Mouse (Mus musculus) liver, embryonic 14.5 days (tissue): ENCODE measurements around the gene Zfp512b. TPM values are rescaled to one million over a fixed set of nuclear protein-coding genes. Genes with fewer than 3 reads are reported as not detected.

Experiments
- ATAC-seq: fragments of 200-750 bp; cut with Nextera tagmentation; 2 replicates; pipeline ENCODE4 v1.8.0; 2017; ENCODE audit warnings: moderate number of reproducible peaks, mild to moderate bottlenecking, moderate library complexity; ENCODE audit not compliant: insufficient read depth
- DNase-seq, 3 experiments: peaks; one replicate each; pipeline ENCODE4 v3.0.0-alpha.2; 2012 to 2013; ENCODE audit warnings: low read depth in 3 of 3, low spot score in 3 of 3
- H3K27ac ChIP-seq: fragments of 300-500 bp; sonication (generic); 2 replicates; pipeline ENCODE4 v1.5.1; 2014; ENCODE audit warnings: moderate library complexity, mild to moderate bottlenecking, control low read depth, inconsistent platforms
- H3K27me3 ChIP-seq: fragments of 300-500 bp; sonication (generic); 2 replicates; pipeline ENCODE4 v1.6.1; 2014; ENCODE audit warnings: mild to moderate bottlenecking, low read length, moderate library complexity; ENCODE audit not compliant: control insufficient read depth, insufficient read depth
- H3K36me3 ChIP-seq: fragments of 300-500 bp; sonication (generic); replicated peaks from 2 replicates; pipeline ENCODE4 v1.6.1; 2014; ENCODE audit warnings: low read depth; ENCODE audit not compliant: control insufficient read depth, insufficient read depth
- H3K4me1 ChIP-seq, 2 experiments: fragments of 200-500 bp in 1 of 2; fragments of 300-500 bp in 1 of 2; sonication (generic) in 1 of 2; replicated peaks; 2 replicates each; pipeline ENCODE4 v1.6.1; 2012 to 2014; ENCODE audit warnings: antibody characterized with exemption in 1 of 2, inconsistent platforms in 1 of 2, low read length in 1 of 2; ENCODE audit not compliant: control insufficient read depth in 2 of 2, insufficient read depth in 2 of 2
- H3K4me2 ChIP-seq: fragments of 300-500 bp; sonication (generic); 2 replicates; pipeline ENCODE4 v1.6.1; 2014; ENCODE audit warnings: low read depth, mild to moderate bottlenecking, control low read depth, moderate library complexity
- H3K4me3 ChIP-seq, 2 experiments: fragments of 200-500 bp in 1 of 2; fragments of 300-500 bp in 1 of 2; sonication (generic) in 1 of 2; 2 replicates each; pipeline ENCODE4 v1.5.1; 2012 to 2014; ENCODE audit warnings: low read depth in 2 of 2, low read length in 2 of 2, mild to moderate bottlenecking in 2 of 2, control low read depth in 1 of 2, inconsistent platforms in 1 of 2, moderate library complexity in 1 of 2; ENCODE audit not compliant: insufficient read depth in 1 of 2
- H3K9ac ChIP-seq: fragments of 300-500 bp; sonication (generic); replicated peaks from 2 replicates; pipeline ENCODE4 v1.6.1; 2014; ENCODE audit warnings: mild to moderate bottlenecking, control low read depth, moderate library complexity
- H3K9me3 ChIP-seq: fragments of 300-500 bp; sonication (generic); 2 replicates; pipeline ENCODE4 v1.6.1; 2016; ENCODE audit warnings: low read length, mixed read lengths; ENCODE audit not compliant: control insufficient read depth
- CTCF ChIP-seq: IDR thresholded peaks from 2 replicates; pipeline ENCODE4 v1.5.1; 2016; ENCODE audit warnings: antibody characterized with exemption, low read depth, control low read depth
- EP300 ChIP-seq: IDR thresholded peaks from 2 replicates; pipeline ENCODE4 v1.6.1; 2016; ENCODE audit warnings: antibody characterized with exemption, low read depth
- WGBS: fragments of 180-500 bp; shearing (Covaris S2); extraction: QIAGEN DNeasy Blood & Tissue Kit; methylation state at CpG from one replicate; pipeline ENCODE4 v1.1.7; 2014; ENCODE audit not compliant: insufficient replicate concordance; 5-methylcytosine and 5-hydroxymethylcytosine counted together
- polyA plus RNA-seq, 2 experiments: library from polyadenylated mRNA; depleted of rRNA in 1 of 2; stranded (reverse) in 1 of 2; unstranded in 1 of 2; fragments of >200 nt; fragmentation: Nextera tagmentation in 1 of 2; extraction: Ambion mirVana in 1 of 2; gene quantifications; 2 replicates each; pipeline versions ENCODE4 v1.2.1 to v1.2.3; 2012 to 2014

The Zfp512b gene
- polyA plus RNA-seq, 2 experiments = 4.4 to 9.5 TPM

DNA sequence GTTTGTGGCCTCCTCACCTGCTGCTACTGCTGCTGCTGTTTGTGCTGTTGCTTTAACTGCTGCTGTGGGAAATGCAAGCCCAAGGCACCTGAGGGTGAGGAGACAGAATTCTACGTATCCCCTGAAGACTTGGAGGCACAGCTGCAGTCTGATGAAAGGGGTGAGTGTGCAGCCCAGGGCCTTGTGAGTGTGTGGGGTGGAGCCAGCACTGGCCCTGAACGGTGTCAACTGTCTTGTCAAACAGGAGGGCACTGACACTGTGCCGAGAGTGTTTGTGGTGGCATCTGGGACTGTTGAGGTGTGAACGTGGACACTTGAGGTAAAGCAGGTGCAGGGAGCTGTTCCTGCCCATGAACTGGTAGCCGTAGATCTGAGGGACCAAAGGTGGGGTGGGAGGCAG, 43.9 kb downstream of the Zfp512b start:
- H3K36me3 ChIP-seq = peaks cover 56% of the 10 kb centered on the region

DNA sequence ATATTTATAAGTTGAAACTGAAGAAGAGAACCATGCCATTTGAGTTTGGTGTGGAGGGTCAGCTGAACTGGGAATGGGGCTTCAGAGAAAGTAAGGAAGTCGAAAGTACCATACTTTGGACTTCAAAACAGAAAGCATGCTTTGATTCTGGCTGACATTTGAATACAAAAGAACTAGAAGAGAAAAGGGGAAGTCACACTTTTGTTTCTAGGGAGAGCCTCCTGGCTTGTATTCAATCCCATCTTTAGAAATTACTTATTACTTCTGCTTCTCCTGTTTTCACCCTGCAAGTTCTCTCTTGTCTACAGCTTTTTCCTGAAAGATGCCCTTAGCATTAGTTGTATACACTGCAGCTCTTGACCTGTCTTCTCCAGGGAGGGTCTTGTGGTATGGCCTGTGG, 44.4 kb downstream of the Zfp512b start:
- 56% methylated on average over 1 of the region's 1 CpGs for WGBS
- H3K9me3 ChIP-seq = no peaks in the 10 kb centered on the region
- ATAC-seq (no peak), DNase-seq (no peak)
- no peak overlapping the region for H3K27ac ChIP-seq
- H3K4me2 ChIP-seq = no peak overlapping the region
- H3K9ac ChIP-seq = no peak overlapping the region
- TF ChIP-seq EP300 (no peak), CTCF (no peak)
- no peak overlapping the region for H3K4me3 ChIP-seq
- no peaks in the 10 kb centered on the region for H3K27me3 ChIP-seq
- peaks cover 15 to 19% of the 10 kb centered on the region in 2 experiments for H3K4me1 ChIP-seq
- H3K36me3 ChIP-seq = peaks cover 56% of the 10 kb centered on the region

More for the DNA sequence above, 43.9 kb downstream of the Zfp512b start:
- DNase-seq (no peak), ATAC-seq (no peak)
- 83% methylated on average over 5 of the region's 5 CpGs for WGBS
- Histone ChIP-seq H3K9ac (no peak overlapping the region), H3K9me3 (no peaks in the 10 kb centered on the region), H3K4me1 (peaks cover 15 to 19% of the 10 kb centered on the region in 2 experiments), H3K27me3 (no peaks in the 10 kb centered on the region), H3K4me3 (no peak overlapping the region), H3K4me2 (no peak overlapping the region), H3K27ac (no peak overlapping the region)
- no peak for TF ChIP-seq EP300
- TF ChIP-seq CTCF = no peak

DNA sequence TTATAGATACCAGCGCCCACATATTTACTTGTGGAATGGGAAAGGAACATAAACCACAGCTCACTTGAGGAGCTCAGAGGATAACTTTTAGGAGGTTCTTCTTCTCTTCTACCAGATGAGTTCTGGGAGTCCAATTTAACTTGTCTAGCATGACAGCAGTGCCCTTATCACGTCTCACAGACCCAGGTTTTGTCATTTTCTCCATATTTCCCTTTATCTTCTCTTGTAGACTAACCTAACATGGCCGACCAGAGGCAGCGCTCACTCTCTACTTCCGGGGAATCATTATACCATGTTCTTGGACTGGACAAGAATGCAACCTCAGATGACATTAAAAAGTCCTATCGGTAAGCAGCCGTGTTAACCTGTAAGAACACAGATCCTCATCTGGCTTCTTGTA, 46.5 kb downstream of the Zfp512b start:
- Histone ChIP-seq H3K9me3 (no peaks in the 10 kb centered on the region), H3K36me3 (peaks cover 44% of the 10 kb centered on the region), H3K27me3 (no peaks in the 10 kb centered on the region), H3K4me1 (peaks cover 15 to 19% of the 10 kb centered on the region in 2 experiments), H3K4me2 (peak overlapping the region; percentile 47), H3K4me3 (no peak overlapping the region), H3K9ac (peak overlapping the region; percentile 18; the same call in 1 of the 2 replicates), H3K27ac (peak overlapping the region; percentile 71)
- DNase-seq (peak; percentile 47 to 51 (median 49)), ATAC-seq (peak; percentile 72; the same call in 1 of the 2 replicates)
- 33% methylated on average over 7 of the region's 7 CpGs for WGBS
- TF ChIP-seq EP300 (peak; percentile 48), CTCF (no peak)

DNA sequence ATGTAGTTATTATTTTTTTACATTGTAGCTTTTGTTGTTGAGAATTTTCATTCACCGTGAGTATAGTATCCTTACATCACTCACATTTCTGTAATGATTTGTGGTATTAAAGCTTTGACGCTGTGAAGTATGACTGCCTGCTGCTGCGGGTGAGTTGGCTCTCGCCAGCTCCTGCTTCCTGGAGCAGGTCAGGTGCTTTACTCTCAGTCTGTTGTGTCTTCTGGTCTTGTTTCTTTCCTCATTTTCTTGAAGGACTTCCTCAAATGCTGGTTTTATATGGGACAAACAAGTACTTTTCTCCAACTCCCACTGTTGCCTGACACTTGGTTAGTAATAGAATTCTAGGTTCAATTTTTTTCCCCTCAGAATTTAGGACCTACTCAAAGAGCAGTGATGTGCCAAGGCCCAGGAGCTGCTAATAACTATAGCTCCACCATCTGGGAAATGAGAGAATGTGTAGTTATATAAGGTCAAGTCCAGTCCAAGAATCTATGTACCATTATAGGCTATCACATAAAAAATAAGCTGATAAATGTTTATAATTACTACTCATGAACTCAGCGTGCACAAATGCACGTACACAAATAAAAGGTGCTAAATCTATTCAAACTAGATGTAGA, 50.7 kb downstream of the Zfp512b start:
- no peak overlapping the region for H3K4me2 ChIP-seq
- H3K4me1 ChIP-seq = peaks cover 19 to 21% of the 10 kb centered on the region in 2 experiments
- H3K36me3 ChIP-seq = peaks cover 7% of the 10 kb centered on the region
- H3K4me3 ChIP-seq = no peak overlapping the region
- no peak for TF ChIP-seq CTCF
- TF ChIP-seq EP300 = no peak
- no peaks in the 10 kb centered on the region for H3K27me3 ChIP-seq
- H3K27ac ChIP-seq = no peak overlapping the region
- H3K9me3 ChIP-seq = no peaks in the 10 kb centered on the region
- WGBS = 79% methylated on average over 6 of the region's 6 CpGs
- ATAC-seq (no peak), DNase-seq (no peak)
- H3K9ac ChIP-seq = no peak overlapping the region

DNA sequence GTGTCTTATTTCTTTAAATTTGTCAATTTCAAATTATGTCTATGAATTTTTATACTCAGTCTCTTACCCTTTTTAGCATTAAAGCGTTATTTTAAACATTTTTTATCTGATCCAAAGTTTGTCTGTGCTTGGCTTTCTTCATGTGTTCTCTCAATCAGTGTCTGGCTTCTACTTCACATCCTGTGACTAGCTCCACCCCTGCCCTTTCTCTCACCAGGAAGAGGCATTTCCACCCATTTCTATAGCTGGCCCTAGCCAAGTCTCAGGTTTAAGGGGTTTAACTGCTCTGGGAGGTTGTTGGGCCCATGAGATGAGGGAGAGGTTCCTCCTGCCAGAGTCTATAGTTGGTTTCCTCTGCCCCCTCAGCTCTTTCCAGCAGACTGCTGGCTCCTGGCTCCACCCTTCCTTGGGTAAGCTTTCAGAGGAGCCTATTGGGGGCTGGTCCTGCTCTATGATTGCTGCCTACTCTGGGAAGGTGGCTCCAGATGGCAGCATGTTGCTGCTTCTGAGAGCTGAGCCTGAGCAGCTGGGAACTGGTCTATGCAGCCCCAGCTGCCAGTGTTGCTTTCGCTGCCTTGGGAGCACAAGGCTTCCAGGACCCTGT, 55.1 kb downstream of the Zfp512b start:
- H3K36me3 ChIP-seq = peaks cover 3% of the 10 kb centered on the region
- TF ChIP-seq EP300 = no peak
- no peak for TF ChIP-seq CTCF
- peak overlapping the region; percentile 7; the same call in 1 of the 2 replicates for H3K27ac ChIP-seq
- H3K27me3 ChIP-seq = no peaks in the 10 kb centered on the region
- DNase-seq (no peak), ATAC-seq (peak; percentile 56; the same call in 1 of the 2 replicates)
- WGBS = 52% methylated on average over 2 of the region's 2 CpGs
- H3K4me3 ChIP-seq = no peak overlapping the region
- peak overlapping the region; percentile 2; the same call in 1 of the 2 replicates for H3K4me2 ChIP-seq
- no peak overlapping the region for H3K9ac ChIP-seq
- H3K4me1 ChIP-seq = peaks cover 5 to 9% of the 10 kb centered on the region in 2 experiments; a peak in 3 of 4 replicates
- no peaks in the 10 kb centered on the region for H3K9me3 ChIP-seq
